Mouse (Mus musculus): ENCODE results near the gene Iqschfp.

The Iqschfp gene

DNA sequence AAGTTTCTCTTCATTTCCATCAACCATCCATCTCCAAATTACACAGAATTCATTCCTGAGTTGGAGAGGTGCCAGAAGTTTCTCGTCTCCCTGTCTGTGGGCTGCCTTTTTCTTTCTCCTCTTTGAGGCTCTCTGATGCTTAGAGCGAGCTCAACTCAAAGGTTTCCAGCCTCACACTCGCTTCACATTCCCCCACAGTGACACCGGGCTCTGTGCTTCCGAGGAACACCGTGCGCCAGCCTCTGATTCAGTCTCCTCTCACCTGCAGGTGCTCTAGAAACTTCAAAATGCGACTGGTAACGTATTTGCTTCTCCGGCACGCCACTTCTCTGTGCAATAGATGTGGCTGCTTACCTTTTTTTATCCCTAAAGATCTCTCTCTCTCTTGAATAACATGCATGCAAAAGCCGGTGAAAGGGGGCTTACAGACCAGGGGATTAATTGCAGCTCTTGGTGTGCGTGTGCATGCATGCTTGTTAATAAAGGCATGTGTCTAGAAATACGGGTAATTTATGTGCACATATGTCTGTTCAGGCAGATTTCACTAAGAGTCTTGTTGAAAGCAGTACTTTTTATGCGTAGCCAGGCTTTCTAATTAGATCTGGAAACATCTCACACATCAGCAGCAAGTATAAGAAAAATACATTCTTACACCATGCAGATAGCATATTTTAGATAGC lies at the start of gene Iqschfp, which contains the start of gene Iqcj:
Gene Iqschfp (plus strand): TSS at position 207 of the 680 bp plus-strand sequence.
Gene Iqcj (plus strand): TSS at position 195 of the 680 bp plus-strand sequence.
- in situ Hi-C loops (cut with MboI; ENCODE audit: low sequenced_read_pairs): no loop called here

DNA sequence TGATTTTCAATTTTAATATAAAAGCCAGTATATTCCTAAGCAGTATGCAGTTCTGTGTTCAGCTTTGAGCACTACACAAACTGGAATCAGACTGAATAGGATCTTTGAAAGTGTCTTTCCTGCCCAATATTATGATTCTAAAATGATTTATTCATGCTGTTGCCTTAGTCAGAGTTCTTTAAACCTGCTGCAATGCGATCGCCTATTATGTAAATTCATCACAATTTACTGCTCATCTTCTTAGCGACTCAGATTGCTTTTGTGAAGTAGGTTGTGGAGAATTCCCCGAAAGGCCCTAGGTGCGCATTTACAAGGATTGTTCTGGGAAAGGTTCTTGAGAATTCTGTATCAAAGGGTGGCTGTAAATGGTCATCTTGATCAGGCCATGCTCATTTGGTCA lies 39.6 kb upstream of the Iqschfp start:
- in situ Hi-C loops (cut with MboI; ENCODE audit: low sequenced_read_pairs): no loop called here

DNA sequence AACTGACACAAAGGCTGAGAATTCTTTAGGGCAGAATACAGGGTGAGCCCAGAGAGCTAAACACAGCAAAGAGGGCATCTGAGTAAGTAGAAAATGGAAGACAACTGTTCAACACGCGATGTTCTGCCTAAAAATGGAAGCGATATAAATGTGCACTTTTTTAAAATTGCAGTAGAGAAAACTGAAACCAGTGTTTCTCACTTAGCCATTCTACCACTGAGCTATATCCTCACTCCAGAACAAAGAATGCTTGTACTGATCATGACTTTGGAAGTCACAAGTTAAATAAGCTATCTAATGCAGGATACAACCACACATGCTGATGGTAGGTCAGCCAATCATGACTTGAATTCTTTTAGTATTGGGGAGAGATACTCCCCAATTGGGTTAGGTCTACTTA lies 30.5 kb upstream of the Iqschfp start:
- in situ Hi-C loops (cut with MboI; ENCODE audit: low sequenced_read_pairs): no loop called here

DNA sequence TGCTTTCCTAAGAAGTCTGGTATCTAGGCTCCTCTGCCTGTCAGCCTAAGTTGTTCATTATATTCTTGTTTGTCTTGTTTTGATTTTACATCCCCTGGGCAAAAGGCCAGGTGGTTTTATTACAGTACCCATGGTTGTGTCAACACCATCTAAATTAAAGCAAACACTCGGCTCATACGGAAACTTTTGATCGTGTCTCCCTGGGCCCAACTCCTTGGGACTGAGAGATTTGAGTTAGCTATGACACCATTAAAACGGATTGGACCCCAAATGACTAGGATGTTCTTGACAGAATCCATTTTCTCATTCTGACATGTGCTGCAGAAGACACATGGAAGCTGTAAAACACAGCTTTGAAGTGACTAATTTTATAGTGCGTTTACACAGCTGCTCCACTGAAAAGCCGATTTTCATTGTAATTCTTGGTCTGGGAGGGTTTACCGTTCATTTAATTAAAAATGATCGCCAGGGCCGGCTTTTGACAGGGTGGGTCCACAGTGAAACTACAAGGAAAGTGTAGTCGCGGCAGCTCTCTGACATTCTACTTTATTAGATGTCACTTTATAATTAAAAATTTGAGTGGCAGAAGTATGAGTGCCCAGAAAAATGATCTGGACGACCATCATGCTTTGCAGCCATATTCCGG lies 24.5 kb upstream of the Iqschfp start:
- in situ Hi-C loops (cut with MboI; ENCODE audit: low sequenced_read_pairs): no loop called here

DNA sequence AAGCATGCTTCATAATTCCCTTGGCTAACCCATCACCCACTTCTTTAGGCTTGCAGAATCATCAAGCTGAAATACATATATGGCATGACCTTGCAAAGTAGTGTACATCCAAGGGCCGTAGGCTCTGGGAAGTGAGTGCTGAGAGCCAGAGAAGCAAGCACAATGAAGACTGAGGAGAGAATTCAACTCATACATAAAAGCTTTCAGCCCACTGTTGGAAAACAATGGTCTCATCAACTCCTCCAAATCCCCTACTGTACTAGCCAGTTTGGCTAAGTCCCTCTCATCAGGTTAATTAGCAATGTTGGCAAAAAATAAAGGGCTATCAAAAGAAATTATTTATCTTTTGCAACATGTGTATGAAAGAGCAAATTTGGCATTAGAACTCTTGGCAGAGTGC lies 22.6 kb upstream of the Iqschfp start:
- in situ Hi-C loops (cut with MboI; ENCODE audit: low sequenced_read_pairs): no loop called here

DNA sequence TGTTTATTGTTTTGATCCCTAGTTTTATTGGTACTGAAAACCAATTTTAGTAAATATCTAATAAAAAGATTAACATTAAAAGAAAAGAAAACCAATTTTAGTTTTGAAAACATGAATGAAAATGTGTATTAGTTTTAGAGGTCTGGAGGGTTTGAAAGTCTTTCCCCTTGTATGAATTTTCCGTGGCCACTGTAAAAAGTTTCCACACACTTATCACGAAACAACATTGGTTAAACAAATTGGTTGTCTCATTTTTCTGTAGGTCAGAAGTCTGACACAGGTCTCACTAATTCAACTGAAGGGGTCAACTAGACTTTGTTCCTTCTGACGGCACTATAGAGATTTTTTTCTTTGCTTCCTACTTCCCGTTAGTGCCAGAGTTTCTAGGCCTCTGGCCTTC lies 14.8 kb upstream of the Iqschfp start:
- in situ Hi-C loops (cut with MboI; ENCODE audit: low sequenced_read_pairs): no loop called here

DNA sequence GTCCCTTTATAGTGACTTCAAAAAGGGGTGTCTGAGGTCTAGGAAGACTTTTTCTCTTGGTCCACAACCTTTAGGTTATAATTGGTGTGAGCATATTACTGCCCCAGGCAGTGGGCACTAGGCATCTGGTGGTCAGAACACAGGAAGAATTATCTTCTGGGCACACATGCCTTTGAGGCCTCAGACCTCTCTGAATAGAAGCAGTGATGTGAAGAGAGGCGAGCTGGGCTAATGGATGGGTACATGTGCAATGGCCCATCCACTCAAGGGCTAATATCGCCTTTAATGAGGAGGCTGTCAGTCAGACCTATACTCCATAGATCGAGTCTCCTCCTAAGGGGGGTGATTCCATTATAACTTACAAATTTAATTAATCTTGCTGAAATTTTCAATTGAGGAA lies 7.7 kb upstream of the Iqschfp start:
- in situ Hi-C loops (cut with MboI; ENCODE audit: low sequenced_read_pairs): no loop called here

DNA sequence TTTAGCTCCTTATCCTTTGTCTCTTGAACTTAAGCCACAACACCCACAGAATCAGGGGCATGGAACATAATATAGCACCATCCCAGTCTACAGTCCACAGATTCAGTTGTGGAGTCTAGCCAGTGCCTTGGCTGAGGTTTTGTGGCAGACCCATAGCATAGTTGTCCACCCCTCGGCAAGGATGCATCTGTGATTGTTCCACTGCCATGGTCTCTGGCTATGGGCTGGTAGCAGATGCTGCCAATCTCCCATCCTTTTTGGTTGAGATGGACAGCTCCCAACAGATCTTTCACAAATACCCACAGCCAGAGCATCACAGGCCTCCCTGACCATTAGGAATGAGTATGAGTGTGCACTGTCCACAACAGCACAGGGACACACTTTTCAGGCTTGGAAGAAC lies 5.9 kb upstream of the Iqschfp start:
- in situ Hi-C loops (cut with MboI; ENCODE audit: low sequenced_read_pairs): no loop called here

DNA sequence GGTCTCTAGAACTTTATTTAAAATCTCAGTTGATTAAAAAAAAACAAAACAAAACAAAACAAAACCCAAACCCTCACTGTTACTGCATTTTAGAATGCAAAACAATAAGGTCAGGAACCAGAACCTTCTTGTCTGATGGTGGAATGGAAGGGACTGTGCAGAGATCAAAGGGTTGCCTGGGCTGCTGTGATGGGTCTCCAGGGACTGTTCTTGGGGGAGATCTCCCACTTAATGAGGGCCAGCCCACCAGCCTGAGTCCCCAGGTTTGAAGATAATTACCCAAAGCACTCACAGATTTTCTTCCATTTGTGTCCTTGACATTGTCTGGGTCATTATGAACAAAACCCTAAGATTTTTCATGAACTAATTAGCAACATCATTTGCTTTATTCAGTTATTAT lies 4.8 kb upstream of the Iqschfp start:
- in situ Hi-C loops (cut with MboI; ENCODE audit: low sequenced_read_pairs): no loop called here

DNA sequence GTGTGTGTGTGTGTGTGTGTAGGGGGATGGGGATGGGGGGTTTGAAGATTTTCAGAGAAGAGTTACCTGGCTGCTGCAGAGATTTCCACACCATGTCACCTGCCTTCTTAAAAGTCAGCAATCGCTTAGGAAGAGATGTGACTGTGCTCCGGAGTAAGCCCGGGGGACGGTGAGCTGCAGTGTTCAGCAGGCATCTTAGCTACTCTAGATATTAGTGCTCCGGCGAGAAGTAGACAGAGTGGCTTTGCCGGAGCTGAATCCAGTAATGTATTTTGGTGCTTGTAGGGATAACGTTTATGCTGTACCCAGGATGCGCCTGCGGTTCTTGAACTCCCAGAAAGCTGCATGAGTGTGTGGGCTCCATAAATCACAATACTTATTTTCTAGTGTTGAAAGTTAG lies 736 bp downstream of the Iqschfp start:
- in situ Hi-C loops (cut with MboI; ENCODE audit: low sequenced_read_pairs): no loop called here

DNA sequence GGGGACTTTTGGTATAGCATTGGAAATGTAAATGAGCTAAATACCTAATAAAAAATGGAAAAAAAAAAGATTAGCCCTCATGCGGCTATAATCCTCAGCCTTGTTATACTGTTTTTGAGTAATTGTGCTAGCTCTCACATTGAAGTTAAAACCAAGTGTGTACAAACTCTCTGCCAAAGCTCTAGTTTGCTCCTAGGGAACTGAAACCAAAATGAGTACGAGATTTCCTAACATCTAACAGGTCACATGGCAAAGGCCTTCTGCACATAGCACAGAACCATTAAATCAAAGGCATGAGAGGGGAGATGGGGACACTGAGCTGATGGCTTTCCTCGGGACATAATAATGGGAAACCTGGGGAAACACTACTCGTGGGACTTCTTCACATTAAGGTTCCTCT lies 10.5 kb downstream of the Iqschfp start:
- in situ Hi-C loops (cut with MboI; ENCODE audit: low sequenced_read_pairs): no loop called here

DNA sequence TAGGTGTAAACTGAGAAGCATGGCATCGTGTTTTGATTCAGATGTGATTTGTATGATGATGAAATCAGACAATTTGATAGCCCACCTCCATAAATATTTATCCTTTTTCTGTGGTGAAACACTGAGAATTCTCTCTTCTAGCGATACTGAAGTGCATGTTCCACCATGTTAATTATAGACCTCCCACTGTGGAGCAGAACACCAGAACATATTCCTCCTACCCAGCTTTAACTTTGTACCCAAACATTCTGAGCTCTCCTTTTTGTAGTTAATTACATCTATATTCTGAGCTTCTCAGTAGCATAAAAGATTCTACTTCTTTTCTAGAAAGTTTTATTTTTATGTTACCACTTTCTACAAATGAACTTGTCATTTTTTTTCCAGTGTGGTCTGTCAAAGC lies 16.6 kb downstream of the Iqschfp start:
- in situ Hi-C loops (cut with MboI; ENCODE audit: low sequenced_read_pairs): no loop called here

DNA sequence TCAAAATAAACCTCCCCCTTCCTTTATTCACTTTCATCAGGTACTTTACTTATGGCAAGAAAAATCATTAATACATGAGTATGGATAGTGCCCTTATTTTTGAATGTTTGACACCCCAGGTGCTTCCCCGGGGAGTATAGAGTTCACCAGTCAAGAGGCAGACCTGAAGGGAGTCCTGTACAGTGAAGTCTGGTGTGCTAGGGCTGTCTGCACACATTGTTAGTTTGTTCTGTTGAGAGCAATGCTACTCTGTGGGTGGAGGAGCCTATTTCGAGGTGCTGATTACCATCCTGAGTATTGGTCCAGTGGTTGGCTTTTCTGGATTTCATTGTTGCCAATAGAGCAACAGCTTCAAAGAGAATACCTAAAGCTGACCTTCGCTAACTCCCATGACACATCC lies 26.1 kb downstream of the Iqschfp start:
- in situ Hi-C loops (cut with MboI; ENCODE audit: low sequenced_read_pairs): no loop called here

DNA sequence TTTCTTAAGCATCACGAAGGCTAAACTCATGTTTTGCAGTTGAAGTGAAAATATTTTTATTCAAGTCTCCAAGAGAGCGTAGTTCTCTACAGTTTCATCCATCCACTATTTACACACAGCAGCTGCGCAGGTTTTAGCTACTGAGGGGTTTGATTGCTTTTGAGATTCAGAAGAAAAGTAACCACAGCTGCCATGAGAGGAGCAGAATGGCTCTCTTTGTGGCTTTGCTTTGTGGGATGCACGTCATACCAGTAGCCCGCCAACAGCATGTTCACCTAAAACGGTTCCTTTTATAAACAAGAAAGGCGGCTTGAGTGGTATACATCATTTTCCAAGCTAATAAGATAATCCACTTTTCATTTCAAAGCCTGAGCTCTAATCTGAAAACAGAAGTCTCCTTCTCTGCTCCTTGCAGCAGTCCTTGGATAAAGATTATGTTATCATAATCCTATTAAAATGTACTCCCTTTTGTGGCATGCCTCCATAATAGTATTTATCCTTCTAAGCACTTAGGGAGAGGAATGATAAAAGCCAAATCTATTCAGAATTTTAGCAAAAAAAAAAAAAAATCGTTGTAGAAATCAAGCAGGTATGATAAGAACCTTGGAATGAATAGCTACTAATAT lies 26.7 kb downstream of the Iqschfp start:
- in situ Hi-C loops (cut with MboI; ENCODE audit: low sequenced_read_pairs): no loop called here

DNA sequence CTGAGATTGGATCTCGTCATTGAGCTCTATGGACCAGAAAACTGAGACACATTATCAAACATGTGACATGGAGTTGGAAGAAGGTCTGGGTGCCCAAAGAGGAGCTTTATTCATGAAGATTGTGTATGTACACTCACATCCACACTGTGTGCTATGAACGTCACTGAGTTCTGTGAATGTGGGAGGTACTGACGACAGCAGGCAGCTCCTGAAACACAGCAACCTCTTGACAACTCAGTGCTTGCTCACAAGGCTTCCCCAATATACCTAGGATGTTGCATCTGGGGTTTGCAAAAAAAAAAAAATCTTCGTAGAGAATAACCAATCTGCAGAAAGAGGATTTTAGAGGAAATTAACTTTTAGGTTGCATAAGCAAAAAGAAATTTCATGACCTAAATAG lies 31.1 kb downstream of the Iqschfp start:
- in situ Hi-C loops (cut with MboI; ENCODE audit: low sequenced_read_pairs): no loop called here

DNA sequence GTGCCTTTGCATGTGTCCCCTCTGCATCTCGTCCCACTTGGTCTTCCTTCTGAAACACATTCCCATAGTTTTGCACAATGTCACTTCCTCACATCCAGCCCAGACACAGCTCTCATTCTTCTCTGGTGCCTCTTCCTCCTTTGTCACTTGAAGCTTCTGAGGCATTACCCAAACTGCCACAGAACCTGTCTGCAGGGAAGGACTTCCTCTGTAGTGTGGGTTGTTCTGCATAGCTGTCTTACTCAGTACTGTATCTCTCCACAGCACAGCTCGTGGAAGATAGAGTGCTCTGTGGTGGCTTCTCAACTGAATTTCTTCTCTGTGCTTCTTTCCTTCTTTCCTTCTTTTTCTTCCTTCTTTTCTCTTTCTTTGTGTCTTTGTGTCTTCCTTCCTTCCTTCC lies 33.4 kb downstream of the Iqschfp start:
- in situ Hi-C loops (cut with MboI; ENCODE audit: low sequenced_read_pairs): no loop called here

DNA sequence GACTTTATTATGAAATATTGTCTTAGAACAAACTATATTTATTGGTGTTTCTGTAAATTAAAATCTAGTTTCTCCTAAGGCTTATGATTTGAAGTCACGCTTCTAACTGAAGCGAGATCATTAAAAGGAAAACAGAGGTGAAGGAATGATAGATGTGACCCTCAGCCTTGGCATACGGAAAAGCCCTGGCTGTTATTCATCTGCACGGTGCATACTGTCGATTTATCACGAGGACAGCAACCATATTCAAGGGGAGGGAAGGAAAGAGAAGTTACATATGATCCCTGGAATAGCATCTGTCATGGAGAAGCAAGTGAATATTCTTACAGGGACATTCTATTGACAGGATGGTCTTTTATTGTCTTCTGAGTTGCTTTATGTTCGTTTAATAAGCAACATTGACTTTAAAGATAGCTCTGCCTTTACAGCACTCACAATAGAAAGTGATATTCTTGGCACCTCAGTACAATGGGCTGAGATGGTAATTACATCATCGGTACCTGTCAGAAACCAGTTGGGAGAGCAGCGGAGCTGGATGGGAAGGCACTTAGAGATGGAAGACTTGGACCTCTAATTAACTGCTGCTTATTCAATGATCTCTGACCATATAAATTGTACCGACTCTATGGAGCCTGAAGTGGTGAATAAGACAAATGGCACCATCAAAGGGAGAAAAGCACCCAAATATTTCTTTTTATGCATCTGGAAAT lies 38.5 kb downstream of the Iqschfp start:
- in situ Hi-C loops (cut with MboI; ENCODE audit: low sequenced_read_pairs): no loop called here

DNA sequence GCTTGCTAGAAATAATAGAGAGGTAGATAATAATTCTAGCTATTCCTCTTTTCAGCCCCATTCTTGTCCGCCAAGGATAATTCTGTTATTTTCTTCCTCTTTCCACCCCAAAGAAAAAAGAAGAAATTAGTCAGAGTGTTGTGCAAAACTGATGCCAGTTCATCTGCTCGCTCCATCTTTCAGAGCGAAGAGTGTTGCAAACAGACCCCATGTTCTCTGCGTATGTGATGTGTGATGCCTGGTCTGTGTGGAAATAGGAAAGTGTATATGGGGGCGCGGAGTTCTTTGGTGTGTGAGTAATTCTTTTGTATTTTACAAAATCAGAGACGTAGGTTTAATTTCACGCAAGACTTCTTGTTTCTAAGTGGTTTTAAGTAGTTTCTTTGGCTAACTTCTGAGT lies 39.1 kb downstream of the Iqschfp start:
- in situ Hi-C loops (cut with MboI; ENCODE audit: low sequenced_read_pairs): no loop called here

DNA sequence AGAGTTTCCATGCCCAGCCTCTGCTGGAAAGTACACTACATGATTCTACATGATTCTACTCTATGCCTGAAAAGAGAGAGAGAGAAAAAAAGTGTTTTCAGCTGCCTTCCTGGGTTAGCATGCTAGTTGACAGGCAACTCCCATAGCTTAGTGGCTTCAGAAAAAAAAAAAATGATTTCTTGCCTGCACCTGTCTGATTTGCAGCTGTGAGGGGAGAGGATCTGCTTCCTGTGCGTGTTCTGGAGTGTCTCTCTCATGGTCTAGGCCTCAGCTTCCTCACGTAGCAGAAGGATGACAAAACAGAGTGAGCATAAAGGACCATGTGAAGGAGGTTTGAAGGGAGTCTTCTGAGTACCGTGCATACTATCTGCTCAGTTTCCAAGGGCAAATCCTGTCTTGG lies 39.9 kb downstream of the Iqschfp start:
- in situ Hi-C loops (cut with MboI; ENCODE audit: low sequenced_read_pairs): no loop called here

DNA sequence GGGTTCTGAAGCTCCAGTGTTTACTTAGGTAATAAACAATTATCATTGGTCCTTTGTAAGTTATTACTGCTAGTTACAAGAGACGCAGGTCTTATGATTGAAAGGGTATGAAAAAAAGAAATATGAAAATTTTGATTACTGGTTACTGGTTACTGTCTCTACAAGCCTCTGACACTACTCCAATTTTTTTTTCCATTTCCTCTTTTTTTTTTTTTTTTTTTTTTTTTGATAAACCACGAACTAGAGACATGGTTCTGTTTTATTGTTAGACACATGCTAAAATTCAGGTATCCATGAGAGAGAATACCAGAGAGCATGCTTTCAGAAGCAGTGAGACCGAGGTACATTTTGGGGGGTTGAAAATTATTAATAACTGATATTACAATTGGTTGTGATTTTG lies 43.8 kb downstream of the Iqschfp start:
- in situ Hi-C loops (cut with MboI; ENCODE audit: low sequenced_read_pairs): no loop called here

DNA sequence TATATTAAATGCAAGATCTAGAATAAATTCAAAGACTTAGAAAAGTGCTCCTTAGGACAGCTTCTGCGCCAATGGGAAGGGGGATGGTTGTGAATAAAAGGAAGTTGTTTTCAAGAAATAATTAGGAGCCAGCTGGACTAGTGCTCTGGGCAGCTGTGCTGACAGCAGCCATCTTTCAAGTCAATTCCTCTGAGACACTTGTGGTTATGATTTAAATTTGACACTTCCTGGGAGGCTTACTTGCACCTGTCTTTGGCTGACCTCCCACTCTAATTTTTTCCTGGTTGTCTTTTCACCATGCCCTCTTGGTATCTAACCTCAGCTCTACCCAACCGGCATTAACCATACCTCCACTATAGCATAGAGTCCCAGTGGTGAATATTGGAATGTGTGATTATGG lies 55.0 kb downstream of the Iqschfp start:
- in situ Hi-C loops (cut with MboI; ENCODE audit: low sequenced_read_pairs): no loop called here

DNA sequence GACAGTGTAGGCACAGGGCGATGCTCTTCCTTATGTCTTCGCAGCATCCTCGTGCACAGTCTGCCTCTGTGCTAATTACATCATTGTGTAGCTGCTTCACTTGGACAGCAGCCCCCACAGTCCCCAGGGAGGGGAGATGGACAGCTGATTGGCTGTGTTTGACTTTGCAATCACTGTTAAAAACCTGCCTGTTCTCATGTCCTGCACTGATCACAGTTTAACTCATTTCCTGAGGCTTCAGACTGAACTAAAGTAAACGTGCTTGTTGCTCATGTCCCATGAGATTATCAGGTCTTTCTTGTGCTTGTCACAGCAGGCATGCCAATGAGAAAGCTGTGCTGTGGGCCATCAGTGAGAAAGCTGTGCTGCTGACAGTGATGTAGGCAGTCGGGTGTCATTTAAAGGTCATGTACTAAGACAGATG lies 60.5 kb downstream of the Iqschfp start:
- in situ Hi-C loops (cut with MboI; ENCODE audit: low sequenced_read_pairs): no loop called here
